Mouse (Mus musculus) cerebellum, adult 9-10 months (tissue): ENCODE measurements at regions not wholly inside any gene's neighbourhood (a gene's known extent, or its start where the extent isn't known, plus 50 kb on each side); places are given as distances from the start of the nearest gene placed in this dataset.

Source experiments
- DNase-seq: peaks from one replicate; pipeline ENCODE4 v3.0.0; 2022

DNA sequence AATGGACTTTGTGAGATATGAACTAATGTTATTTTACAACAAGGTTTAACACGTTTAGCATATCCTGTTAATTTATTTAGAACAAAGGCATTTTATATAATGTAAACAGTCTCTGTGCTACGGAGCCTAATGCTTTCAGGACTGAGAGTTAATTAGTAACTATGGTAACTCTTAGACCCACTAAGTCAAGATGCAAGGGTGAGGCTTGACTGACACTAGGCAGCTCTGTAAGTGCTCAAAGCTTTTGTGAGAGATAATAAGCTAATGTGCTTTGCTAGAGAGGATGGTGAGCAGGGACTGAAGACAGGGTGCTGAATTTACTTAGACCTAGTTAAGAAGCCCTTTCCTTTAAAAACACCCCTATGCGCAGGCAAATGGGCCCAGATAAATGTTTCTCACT, 253.8 kb upstream of the Nrsn1 start:
- DNase-seq = no peak

DNA sequence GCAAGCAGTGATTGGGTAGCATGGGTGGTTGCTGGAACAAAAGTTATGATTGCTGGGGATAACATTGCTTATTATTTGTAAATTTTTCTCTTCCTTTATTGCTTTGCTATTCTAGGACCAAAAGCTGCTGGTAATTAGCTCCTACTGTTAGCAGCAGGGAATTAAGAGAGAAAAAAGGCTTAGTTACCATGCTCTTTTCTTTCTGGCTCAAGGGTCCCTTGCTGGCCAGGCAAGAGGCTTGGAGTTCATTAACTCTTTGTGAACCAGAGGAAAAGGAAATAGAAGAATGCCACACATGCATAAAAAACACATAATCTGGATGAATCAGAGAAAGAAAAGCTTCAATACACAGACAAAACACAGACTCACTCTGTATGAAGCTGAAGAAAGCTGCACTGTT, 237.1 kb upstream of the Nrsn1 start:
- no peak for DNase-seq

DNA sequence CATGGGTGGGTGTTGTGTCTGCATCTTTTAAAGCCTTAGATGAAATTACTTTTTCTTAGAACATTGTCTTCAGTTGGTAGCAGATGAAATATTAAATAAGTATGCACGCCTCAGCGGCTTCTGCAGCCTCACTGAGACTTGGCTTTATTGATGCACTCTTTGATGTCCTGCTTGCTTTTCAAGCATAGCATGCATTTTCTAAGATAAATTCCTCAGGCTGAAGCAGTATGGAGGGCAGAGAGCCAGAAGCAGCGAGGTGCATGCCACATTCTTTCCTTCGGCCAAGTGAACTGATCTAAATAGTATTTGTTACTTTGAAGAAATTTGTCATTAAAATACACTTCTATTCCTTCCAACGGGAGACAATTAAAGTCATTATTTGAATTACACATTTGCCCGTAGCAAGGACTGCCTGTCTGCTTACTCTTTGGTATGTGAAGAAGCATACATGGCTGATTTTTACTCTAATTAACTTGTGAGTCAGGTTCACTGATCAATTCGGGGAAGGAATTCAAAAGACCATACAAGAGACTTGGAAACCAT, 224.3 kb upstream of the Nrsn1 start:
- no peak for DNase-seq

DNA sequence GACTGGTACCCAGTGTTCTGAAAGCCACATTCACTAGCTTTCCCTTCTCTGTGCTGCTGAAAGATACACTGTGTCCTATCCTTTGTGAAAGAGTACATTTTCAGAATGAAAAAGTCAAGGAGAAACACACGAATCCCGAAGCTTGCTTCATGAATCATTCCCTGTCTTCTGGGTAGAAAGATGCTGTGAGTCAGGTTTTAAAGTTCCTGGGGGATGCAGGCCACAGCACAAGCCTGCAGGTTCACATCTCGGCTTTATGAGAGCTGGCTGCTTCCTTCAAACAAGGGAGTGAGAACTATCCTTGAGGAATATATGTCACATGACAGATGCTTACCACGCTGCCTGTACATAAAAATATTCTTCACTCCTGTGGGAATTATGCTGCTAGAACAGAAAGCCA, 219.7 kb upstream of the Nrsn1 start:
- DNase-seq = no peak

DNA sequence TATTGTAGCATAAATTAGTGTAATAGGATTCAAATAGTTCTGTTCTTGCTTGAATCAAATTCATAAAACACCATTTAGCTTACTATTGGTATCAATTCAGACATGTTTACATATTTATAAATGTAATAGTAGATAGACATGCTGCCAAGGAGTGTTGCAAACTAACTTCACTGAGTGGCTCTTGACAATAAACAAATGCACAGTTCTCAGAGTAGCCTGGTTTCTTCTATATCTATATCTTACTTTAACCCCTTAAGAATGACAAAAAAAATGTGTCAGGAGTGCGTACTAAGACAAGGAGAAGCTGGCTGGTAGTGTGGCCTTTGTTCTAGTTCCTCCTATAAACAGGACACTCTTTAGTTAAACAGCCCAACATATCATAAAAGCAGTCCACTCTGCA, 213.0 kb upstream of the Nrsn1 start:
- no peak for DNase-seq

DNA sequence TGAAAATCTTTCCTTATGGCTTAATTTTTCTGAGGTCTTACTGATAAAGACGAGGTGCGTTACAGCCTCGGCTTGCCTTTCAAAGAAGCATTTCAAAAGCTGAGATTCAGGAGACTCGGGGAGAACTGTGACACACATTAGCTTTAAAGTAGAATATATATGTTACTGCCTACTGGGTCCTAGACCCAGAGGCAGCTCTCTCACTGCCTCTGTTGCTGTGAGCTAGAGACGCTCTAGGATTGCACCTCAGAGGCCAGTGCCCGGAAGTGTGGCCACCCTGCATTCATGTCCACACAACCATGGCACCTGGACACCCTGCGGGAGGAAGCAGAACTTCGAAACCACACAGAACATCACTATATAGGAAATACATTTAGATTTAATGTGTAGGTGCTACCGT, 181.6 kb upstream of the Nrsn1 start:
- no peak for DNase-seq

DNA sequence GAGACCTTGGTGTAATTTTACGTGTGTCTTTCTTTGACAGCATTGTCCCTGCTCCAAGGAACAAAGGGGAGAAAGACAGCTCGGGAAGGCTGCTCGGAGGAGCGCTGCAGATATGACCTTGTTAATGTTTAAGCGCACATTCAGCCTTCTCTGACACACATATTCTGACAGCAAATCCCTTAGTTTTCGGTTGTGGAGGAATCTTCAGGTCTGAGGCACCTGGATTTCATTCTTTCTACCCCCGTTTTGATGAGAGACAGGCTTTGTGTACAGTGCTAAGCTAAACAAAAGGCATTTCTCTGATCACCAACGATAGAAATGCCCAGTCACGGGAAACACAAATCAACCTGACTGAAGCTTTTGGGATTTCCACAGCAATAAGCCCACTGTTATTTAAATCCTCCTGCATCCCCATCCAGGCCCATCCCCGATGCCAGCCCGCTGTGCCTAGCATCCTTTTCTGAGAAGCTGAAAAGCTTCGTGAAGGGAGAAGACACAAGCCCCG, 181.1 kb upstream of the Nrsn1 start:
- no peak for DNase-seq

DNA sequence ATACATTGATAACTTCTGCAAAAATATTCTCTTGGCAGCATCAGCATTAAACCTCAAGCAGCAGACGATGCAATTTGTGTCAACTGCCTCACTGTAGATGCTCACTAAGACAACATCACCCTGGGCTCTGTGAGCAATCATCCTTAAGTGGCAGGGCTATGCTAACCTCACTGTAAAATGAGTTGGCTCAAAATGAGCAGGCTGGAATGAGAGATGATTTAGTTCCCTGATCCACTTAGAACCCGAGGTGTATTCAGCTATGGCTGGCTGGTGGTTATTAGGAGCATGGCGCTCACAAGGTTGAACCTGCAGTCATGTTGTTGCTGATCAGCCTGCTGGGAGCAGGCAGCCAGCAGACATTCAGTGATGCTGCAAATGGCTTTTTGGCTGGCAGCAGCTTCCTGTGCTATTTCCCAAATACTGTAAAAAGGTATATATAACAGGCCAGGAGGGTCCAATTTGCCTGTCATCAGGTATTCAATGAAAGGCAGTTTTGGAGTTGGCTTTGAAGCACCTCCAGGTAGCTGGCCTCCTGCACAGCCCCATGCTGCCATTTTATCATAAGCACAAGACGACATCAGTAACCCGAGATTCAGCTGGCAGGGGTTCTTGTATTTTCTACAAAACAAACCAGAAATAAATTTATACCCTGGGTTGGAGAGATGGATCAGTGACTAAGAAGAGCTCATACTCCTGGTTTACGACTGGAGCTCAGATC, 159.6 kb upstream of the Nrsn1 start:
- DNase-seq = no peak

DNA sequence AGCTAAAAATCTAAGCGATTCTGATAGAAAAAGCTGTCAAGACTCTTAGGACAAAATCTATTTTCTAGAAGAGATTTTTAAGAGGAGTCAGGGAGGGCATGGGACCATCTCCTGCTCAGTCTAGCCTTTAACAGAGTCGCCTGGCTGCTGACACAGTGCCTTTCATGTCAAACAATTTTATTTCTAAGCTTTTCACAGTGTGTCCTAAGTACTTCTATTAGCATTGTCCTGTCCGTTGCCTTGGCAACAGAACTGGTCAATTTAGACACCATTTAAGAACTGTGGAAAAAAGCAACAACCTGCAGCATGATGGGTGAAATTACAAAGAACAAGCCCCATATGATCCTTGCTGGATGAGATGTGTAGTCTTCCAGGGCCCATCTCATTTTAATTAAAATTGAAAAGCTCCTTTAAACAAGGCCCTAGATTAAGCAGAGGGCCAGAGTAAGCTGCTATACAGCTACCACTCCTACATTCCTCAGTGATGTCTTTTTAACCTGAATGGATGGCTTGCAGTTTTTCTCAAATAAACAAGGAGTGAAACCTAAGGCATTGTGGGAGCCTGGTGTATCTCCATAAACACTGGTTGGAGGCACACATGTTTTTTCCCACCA, 133.0 kb upstream of the Nrsn1 start:
- DNase-seq = no peak

DNA sequence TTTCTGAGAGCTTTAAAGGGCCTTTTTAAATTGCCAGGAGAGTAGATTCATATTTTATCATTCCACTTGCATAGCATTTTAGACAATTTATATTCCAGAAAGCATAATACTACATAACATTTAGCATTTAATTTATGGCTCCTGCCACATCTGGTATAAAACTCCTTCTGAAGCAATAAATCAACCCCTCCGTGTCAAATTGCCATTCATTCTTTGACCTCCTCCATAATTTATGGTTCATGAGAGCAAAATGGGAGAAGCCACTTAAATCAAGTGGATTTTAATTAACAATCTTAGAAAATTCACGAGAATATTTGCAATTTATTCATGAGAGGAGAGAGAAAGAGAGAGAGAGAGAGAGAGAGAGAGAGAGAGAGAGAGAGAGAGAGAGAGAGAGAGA, 132.4 kb upstream of the Nrsn1 start:
- no peak for DNase-seq

DNA sequence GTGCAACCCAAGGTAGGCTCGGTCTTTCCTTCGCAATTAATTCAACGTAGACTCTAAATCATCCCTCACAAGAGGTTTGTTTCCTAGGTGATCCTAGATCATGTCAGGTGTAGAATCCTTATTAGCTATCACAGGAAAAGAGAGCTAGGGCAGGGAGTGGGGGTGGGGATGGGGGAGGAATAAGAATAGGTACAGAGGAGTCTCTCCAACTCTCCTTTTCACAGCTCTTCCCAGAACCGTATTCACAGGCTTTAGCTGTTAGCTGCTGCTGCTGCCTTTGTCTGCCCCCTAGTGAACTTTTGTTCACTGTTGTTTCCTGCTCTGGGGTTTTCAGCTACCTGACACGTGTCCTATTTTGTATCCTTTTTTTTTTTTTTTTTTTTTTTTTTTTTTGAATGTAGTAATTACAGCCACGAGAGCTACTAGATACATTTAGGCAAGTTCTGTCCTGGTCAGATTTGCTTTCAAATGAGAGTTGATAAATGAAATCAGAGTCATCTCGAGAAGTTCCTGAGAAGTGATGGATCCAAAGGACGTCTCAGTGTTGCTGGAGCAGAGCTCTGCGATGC, 131.7 kb upstream of the Nrsn1 start:
- DNase-seq = no peak

DNA sequence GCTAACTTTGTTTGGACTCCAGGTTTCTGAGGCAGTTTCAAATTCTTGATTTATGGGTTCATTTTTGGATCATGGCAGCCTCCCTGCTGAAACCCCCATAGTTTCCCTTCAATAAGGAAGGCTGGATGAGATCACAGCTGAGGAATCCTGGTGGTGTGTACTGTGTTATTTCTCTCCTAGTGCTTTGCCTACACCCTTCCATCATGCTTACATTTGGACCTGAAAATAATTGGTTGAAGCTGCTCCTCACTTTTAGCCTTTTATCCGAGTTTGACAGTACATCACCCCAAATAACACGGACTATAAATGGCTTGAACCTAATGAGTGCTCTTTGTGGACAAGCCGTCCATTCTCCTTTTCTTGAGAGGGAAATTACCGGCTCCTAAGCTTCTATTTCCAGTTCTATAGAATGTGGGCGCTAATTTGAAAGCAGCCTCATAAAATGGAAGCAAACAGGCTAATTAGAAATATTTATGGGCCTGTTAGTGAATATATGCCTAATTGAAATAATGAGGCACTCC, 122.5 kb upstream of the Nrsn1 start:
- no peak for DNase-seq

DNA sequence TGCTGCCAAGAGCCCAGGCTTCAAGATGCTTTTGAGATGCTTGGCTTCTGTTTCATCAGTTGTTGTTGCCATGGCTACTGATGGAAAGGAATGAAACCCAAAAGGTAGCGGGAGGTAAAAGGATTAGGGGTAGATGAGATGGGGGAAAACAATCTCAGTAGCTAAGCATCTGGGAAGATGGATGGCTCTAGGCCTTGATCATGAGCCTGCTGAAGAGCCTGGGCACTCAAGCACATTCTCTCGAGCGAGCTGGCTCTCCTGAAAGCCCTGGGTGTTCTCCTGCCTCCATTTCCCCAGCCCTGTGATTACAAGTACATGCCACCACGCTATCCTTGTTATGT, 92.3 kb upstream of the Nrsn1 start:
- DNase-seq = no peak

DNA sequence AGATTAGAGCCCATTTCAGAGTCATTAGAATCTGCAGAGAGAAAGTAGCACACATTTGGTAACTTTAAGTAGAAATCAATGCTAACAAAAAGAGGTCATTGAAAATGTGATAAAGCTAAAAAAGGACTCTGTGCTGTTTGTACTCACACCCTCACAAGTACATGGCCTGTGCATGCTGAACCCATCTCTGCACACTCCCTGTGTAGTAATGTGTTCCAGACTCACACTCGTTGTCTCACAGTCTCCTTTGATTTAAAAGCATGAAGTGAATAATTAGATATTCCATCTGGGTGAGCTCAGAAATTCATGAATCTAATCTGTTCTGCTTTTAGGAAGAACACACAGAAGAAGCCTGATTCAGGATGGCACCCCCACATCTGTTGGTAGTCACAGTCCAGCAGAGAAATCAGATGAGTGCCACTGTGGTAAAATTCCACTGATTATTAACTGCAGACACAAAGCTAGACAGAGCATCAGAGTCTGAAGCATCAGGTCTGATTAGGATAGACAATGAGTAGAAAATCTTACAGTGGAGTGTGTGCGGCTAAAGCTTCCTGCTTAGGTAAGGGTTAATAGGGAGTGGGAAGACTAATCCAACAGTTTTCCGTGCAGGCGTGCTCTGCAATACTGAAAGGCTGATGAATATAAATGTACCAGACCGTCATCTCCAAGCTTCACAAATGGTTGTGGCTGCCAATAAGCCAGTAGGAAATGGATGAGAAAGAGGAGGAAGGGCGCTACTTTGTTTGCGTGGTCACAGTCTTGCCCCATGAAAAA, 91.7 kb upstream of the Nrsn1 start:
- DNase-seq = no peak

DNA sequence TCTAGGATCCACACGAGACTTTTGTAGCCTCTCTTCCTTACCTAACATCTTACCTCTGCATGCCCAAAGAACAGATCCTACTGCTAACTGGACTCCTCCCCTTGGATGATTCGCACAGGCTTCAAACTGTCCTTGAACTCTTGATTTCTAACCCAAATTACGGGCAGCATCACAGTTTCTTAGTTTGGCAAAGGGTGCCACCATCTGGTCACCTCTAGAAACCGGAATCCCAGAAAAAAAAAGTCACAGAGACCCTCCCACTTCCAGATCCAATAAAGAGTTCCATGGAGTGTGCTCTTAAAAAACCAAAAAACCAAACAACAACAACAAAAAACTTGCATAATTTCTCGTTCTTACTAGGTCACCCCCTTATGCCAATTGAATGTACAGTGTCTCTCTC, 77.3 kb upstream of the Nrsn1 start:
- no peak for DNase-seq

DNA sequence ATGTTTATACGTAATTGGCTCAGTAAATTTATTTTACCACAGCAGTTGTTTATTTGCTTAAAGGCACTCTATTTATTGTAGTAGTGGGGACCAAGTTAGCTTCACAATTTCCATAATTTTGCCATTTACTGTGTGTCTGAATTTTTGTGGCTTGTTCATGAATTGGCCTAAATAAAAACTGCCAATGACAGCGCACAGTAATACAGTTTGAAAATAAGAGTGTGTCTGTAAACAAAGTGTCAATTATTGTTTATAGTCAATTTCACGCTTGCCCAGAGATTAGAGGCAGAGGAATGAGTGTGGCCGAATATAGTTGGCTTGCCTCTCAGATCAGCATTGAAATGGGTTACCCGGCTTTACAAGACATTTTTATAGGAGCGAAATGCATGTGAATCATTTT, 73.0 kb upstream of the Nrsn1 start:
- no peak for DNase-seq

DNA sequence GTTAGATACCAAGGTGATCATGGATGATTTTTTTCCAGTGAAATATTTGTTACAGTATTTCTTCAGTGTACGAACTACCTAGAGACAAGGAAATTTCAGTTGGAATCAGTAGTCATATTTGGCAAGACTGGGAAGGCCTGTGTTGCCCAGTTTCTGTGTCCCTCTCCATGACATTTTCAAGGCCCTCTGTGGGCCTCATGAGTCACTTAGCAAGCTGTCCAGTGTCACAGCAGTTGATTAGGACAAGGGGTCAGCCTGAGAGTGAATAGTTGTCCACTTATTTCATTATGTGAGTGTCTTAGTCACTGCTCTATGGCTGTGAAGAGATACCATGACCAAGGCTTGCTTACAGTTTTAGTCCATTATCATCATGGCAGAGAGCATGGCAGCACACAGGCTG, 71.5 kb upstream of the Nrsn1 start:
- no peak for DNase-seq

DNA sequence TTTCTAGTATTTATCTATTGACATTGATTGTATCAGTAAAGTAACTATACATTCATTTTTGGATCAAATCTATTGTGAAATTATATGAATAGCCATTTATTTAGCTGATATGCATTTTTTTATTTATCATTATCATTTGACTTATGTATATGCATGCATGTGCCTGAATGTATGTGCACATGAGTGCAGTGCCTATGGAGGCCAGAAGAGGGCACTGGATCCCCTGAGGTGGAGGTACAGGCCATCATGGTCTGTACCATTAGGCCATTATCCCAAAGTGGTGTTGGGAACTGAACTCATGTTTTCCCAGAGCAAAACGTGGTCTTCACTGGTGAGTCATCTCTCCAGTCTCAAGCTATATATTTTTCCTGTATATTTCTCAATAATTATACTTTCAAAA, 63.5 kb upstream of the Nrsn1 start:
- no peak for DNase-seq
